Mouse (Mus musculus): ENCODE results near the gene Mrc1. TPM values are rescaled to one million over a fixed set of nuclear protein-coding genes. Genes with fewer than 3 reads are reported as not detected.

Gene Mrc1
- polyA plus RNA-seq (2017; shearing (Covaris generic)) = 1.0 TPM

GRCm38 (mm10) chr2:14229149-14229548 lies at the start of gene Mrc1:
TSS of gene Mrc1 (plus strand) at chr2:14229392.

Other genes with a start within 250 kb of the Mrc1 start
- gene Hacd1, start 173.3 kb upstream of the Mrc1 start, polyA plus RNA-seq (2017; shearing (Covaris generic)) = not detected
- gene Stam, start 155.3 kb upstream of the Mrc1 start, polyA plus RNA-seq (2017; shearing (Covaris generic)) = 43.1 TPM
- not detected for gene Tmem236, start 54.9 kb upstream of the Mrc1 start, polyA plus RNA-seq (2017; shearing (Covaris generic))
- not detected for gene Slc39a12, start 158.9 kb downstream of the Mrc1 start, polyA plus RNA-seq (2017; shearing (Covaris generic))

Measured in CD4-positive, CD25-positive, alpha-beta regulatory T cell, adult 9 weeks (primary cell).